Mouse (Mus musculus) forebrain, embryonic 15.5 days (tissue): ENCODE measurements around the gene Zfhx3. TPM values are rescaled to one million over a fixed set of nuclear protein-coding genes. Genes with fewer than 3 reads are reported as not detected.

Experiments used
- ATAC-seq: fragments of 200-750 bp; cut with Nextera tagmentation; replicated peaks from 2 replicates; pipeline ENCODE4 v1.8.0; 2017; ENCODE audit warnings: mild to moderate bottlenecking, moderate TSS enrichment, moderate library complexity
- H3K27ac ChIP-seq: fragments of 300-500 bp; sonication (generic); replicated peaks from 2 replicates; pipeline ENCODE4 v1.5.1; 2015; ENCODE audit warnings: mild to moderate bottlenecking, inconsistent platforms
- H3K27me3 ChIP-seq: fragments of 300-500 bp; sonication (generic); 2 replicates; pipeline ENCODE4 v1.6.1; 2015; ENCODE audit warnings: inconsistent platforms
- H3K36me3 ChIP-seq: fragments of 300-500 bp; sonication (generic); 2 replicates; pipeline ENCODE4 v1.6.1; 2015; ENCODE audit warnings: mild to moderate bottlenecking, inconsistent platforms
- H3K4me1 ChIP-seq: fragments of 300-500 bp; sonication (generic); 2 replicates; pipeline ENCODE4 v1.6.1; 2015; ENCODE audit warnings: inconsistent platforms
- H3K4me2 ChIP-seq: fragments of 300-500 bp; sonication (generic); replicated peaks from 2 replicates; pipeline ENCODE4 v1.6.1; 2015; ENCODE audit warnings: mild to moderate bottlenecking, inconsistent platforms
- H3K4me3 ChIP-seq: fragments of 300-500 bp; sonication (generic); 2 replicates; pipeline ENCODE4 v1.5.1; 2015; ENCODE audit warnings: mild to moderate bottlenecking, inconsistent platforms
- H3K9ac ChIP-seq: fragments of 300-500 bp; sonication (generic); replicated peaks from 2 replicates; pipeline ENCODE4 v1.6.1; 2015; ENCODE audit warnings: mild to moderate bottlenecking, inconsistent platforms
- H3K9me3 ChIP-seq: fragments of 300-500 bp; sonication (generic); 2 replicates; pipeline ENCODE4 v1.6.1; 2016; ENCODE audit warnings: inconsistent platforms
- WGBS: fragments of 180-500 bp; shearing (Covaris S2); methylation state at CpG from one replicate; pipeline ENCODE4 v1.1.7; 2015; ENCODE audit warnings: mixed read lengths; 5-methylcytosine and 5-hydroxymethylcytosine counted together
- polyA plus RNA-seq: library from polyadenylated mRNA; unstranded; fragments of >200 nt; fragmentation: Nextera tagmentation; extraction: Ambion mirVana; gene quantifications from 2 replicates; pipeline ENCODE4 v1.2.1, GENCODE M21; 2015

The Zfhx3 gene
- polyA plus RNA-seq, 1 experiment from 2014 or later = 14.9 TPM

DNA sequence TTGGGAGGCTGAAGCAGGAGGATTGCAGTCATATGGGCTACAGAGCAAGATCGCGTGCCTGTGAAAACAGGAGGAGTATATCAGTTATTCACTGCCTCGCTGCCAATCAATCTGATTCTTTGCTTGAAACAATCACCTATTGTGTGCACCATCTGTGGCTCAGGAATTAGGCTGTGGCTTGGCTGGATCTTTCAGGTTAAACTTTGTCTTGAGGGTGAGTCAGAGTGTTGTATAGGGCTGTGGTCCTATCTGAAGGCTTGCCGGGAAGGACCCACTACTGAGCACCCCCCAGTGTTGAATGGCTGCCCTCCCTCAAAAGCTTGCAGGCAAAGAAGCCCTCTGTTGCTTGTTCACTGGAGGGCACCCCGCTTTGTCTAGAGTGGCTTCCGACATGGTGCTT is 812.1 kb downstream of the Zfhx3 start:
- Histone ChIP-seq H3K36me3 (no peaks in the 10 kb centered on the region), H3K4me2 (no peak overlapping the region), H3K27me3 (no peaks in the 10 kb centered on the region), H3K4me1 (peaks cover 25% of the 10 kb centered on the region), H3K9me3 (no peaks in the 10 kb centered on the region), H3K4me3 (no peak overlapping the region), H3K9ac (no peak overlapping the region), H3K27ac (no peak overlapping the region)
- 64% methylated on average over 6 of the region's 6 CpGs for WGBS
- no peak for ATAC-seq

DNA sequence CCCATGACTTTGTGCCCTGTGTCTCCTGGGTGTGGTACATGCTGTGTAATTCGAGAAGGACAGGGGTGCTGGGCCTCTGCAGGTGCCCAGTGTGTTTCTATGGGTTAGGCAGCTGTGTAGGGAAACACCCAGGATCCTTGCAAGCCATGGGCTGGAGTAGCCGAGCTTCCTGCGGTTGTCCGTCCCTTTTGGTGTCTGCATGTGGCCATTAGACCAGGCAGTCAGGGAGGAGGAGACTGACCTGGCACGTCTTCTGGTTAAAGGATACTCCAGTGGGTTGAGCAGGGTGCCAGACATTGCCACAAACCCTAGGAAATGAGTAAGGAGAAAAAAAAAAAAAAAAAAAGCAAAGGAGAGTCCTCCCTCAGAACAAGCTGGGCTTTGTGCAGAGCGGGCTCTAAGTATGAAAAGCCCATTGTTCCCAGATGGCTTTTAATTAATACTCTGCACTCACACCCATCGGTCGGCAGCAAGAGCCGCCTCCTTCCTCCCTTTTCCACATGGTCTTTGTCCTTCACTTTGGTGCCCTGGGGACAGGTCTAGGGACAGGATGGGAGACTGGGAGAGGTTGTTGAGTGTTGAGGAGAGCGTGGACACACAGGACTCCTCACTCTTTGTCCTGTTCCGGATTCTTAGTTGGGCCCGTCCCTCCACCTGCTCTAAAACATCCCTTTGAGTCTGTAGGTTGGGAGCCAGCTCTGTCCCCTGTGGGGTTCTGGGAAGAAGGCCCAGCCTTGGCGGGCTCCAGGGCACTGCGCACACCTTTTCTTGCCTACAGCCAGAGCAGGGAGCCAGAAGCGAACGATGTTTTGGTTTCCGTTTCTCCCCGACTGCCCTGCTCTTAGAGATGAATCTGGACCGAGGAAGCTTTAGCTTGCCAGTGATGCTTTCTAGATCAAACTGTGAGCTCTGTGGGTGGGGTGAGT is 813.2 kb downstream of the Zfhx3 start:
- Histone ChIP-seq H3K4me1 (peaks cover 31% of the 10 kb centered on the region), H3K36me3 (no peaks in the 10 kb centered on the region), H3K27ac (0 out of 2 replicates have a peak overlapping the region, but pooled peaks have one; percentile 15), H3K4me2 (peak overlapping the region; percentile 18), H3K27me3 (no peaks in the 10 kb centered on the region), H3K9me3 (no peaks in the 10 kb centered on the region), H3K4me3 (no peak overlapping the region), H3K9ac (peak overlapping the region; percentile 8; the same call in 1 of the 2 replicates)
- 24% methylated on average over 19 of the region's 19 CpGs for WGBS
- ATAC-seq = no peak

GRCm38 (mm10) chr8:108759511-108760330 is 817.3 kb downstream of the Zfhx3 start:
- 37% methylated on average over 15 of the region's 15 CpGs for WGBS
- H3K4me2 ChIP-seq = peak overlapping the region; percentile 16; the same call in 1 of the 2 replicates
- H3K4me1 ChIP-seq = peaks cover 30% of the 10 kb centered on the region
- H3K9me3 ChIP-seq = no peaks in the 10 kb centered on the region
- peak overlapping the region; percentile 63; the same call in 1 of the 2 replicates for H3K27ac ChIP-seq
- H3K27me3 ChIP-seq = no peaks in the 10 kb centered on the region
- H3K4me3 ChIP-seq = no peak overlapping the region
- H3K9ac ChIP-seq = 0 out of 2 replicates have a peak overlapping the region, but pooled peaks have one; percentile 17
- ATAC-seq = peak; percentile 67
- H3K36me3 ChIP-seq = no peaks in the 10 kb centered on the region

- no peak overlapping the region for H3K27ac ChIP-seq
- no peaks in the 10 kb centered on the region for H3K9me3 ChIP-seq
- no peak overlapping the region for H3K9ac ChIP-seq
- no peak overlapping the region for H3K4me3 ChIP-seq
- 87% methylated on average over 10 of the region's 10 CpGs for WGBS
- no peak overlapping the region for H3K4me2 ChIP-seq
- H3K27me3 ChIP-seq = no peaks in the 10 kb centered on the region
- H3K36me3 ChIP-seq = no peaks in the 10 kb centered on the region
- H3K4me1 ChIP-seq = peaks cover 22% of the 10 kb centered on the region
- no peak for ATAC-seq
These were observed 818.3 kb downstream of the Zfhx3 start for GRCm38 (mm10) chr8:108760745-108761144.

DNA sequence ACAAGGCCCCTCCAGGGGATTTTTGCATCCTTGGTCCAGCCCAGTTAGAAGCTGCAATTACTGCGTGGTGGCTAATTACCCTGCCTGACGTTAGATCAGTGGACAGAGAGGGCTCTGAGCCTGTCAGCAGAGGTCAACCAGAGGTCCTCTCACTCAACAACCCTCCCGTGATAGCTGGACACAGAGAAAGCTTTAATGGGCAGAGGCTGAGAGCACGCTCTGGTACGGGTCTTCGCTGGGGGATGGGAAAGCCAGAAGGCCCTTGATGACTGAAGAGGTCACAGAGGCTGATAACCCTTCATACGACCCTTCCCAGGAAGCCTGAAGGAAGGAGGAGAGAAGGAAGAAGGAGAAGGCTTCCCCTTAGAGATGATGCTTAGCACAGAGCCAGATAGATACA is 820.1 kb downstream of the Zfhx3 start:
- H3K9me3 ChIP-seq = no peaks in the 10 kb centered on the region
- peaks cover 16% of the 10 kb centered on the region for H3K4me1 ChIP-seq
- 32% methylated on average over 7 of the region's 7 CpGs for WGBS
- no peaks in the 10 kb centered on the region for H3K36me3 ChIP-seq
- H3K4me2 ChIP-seq = no peak overlapping the region
- H3K4me3 ChIP-seq = no peak overlapping the region
- H3K9ac ChIP-seq = no peak overlapping the region
- ATAC-seq = no peak
- no peaks in the 10 kb centered on the region for H3K27me3 ChIP-seq
- H3K27ac ChIP-seq = no peak overlapping the region

DNA sequence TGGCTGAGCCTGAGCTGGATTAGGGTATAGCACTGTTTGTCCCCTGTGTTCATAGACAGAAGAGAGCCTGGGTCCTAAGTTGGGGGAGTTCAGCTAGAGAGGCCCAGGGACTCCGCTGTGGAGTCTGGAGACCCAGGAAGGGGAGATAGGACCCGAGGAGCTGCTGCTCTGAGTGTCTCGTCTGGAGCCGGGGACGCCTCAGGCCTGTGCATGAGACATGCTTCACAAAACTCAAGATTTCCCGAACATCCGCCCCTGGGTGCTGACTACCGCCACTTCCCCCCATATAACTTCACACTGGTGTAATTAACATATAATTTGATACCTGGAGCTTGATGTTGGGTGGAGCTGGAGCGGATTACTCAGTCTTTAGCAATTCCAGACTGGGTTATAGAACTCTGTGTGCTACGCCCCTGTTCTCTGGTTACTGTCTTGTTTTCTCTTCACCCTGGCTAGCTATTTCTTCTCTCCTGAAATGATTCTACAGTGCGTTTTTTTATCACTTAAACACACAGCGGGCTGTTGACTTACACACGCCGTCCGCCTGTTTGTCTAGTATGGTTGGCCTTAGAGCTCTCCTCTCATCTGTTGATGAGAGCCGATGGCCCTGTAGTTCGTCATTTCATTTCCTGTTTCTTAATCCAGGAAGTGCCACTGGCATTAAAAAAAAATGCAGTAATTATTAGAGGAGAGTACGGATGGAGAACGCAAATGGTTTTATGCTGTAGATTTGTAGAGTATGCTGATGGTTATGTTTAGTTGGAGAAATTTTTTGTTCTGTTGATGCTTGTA is 822.2 kb downstream of the Zfhx3 start:
- 82% methylated on average over 19 of the region's 19 CpGs for WGBS
- peaks cover 6% of the 10 kb centered on the region for H3K4me1 ChIP-seq
- no peak overlapping the region for H3K9ac ChIP-seq
- no peaks in the 10 kb centered on the region for H3K27me3 ChIP-seq
- H3K4me3 ChIP-seq = no peak overlapping the region
- H3K9me3 ChIP-seq = no peaks in the 10 kb centered on the region
- no peak overlapping the region for H3K4me2 ChIP-seq
- no peaks in the 10 kb centered on the region for H3K36me3 ChIP-seq
- no peak for ATAC-seq
- no peak overlapping the region for H3K27ac ChIP-seq

GRCm38 (mm10) chr8:108766102-108766501 is 823.7 kb downstream of the Zfhx3 start:
- H3K9me3 ChIP-seq = no peaks in the 10 kb centered on the region
- no peaks in the 10 kb centered on the region for H3K4me1 ChIP-seq
- H3K4me3 ChIP-seq = no peak overlapping the region
- no peaks in the 10 kb centered on the region for H3K36me3 ChIP-seq
- no peaks in the 10 kb centered on the region for H3K27me3 ChIP-seq
- no peak overlapping the region for H3K9ac ChIP-seq
- no peak overlapping the region for H3K4me2 ChIP-seq
- 89% methylated on average over 6 of the region's 6 CpGs for WGBS
- no peak overlapping the region for H3K27ac ChIP-seq
- ATAC-seq = no peak

- Histone ChIP-seq H3K9me3 (no peaks in the 10 kb centered on the region), H3K27ac (no peak overlapping the region), H3K4me2 (no peak overlapping the region), H3K4me3 (no peak overlapping the region), H3K4me1 (no peaks in the 10 kb centered on the region), H3K9ac (no peak overlapping the region), H3K36me3 (no peaks in the 10 kb centered on the region), H3K27me3 (no peaks in the 10 kb centered on the region)
- 92% methylated on average over 7 of the region's 7 CpGs for WGBS
- no peak for ATAC-seq
These were observed 825.6 kb downstream of the Zfhx3 start for GRCm38 (mm10) chr8:108768051-108768450.

DNA sequence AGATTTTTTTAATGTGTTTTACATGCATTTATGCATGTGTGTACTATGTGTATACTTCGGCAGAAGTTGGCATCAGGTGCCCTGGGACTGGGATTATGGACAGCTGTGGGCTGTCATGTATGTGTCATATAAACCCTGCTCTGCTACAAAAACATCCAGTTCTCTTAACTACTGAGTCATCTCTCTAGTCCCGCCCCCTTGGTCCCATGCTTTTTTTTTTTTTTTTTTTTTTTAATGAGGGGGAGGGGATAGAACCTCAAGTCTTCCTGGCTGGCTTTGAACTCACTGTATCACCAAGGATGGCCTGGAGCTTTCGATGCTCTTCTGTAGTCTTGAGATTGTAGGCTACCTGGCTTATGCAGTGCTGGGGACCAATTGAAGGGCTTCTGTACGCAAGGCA is 827.9 kb downstream of the Zfhx3 start:
- no peak overlapping the region for H3K27ac ChIP-seq
- no peak overlapping the region for H3K4me2 ChIP-seq
- no peaks in the 10 kb centered on the region for H3K36me3 ChIP-seq
- H3K27me3 ChIP-seq = no peaks in the 10 kb centered on the region
- 92% methylated on average over 4 of the region's 4 CpGs for WGBS
- H3K9ac ChIP-seq = no peak overlapping the region
- H3K9me3 ChIP-seq = no peaks in the 10 kb centered on the region
- no peaks in the 10 kb centered on the region for H3K4me1 ChIP-seq
- H3K4me3 ChIP-seq = no peak overlapping the region
- no peak for ATAC-seq

DNA sequence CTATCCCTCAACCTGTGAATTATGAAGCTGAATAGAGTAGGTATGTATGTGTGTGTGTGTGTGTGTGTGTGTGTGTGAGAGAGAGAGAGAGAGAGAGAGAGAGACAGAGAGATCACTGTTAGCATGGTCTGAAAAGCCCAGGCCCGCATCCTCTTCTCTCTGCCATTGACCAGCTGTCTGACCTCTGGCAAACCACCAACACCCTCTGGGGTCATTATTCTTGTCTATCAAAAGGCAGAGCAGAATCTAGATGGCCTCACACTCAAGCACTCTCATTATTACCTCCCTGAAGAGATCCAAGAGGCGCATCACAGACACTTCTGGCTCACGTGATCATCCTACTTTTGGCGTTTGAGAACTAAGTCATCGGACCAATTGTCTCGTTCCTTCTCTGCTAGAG is 831.0 kb downstream of the Zfhx3 start:
- Histone ChIP-seq H3K4me3 (no peak overlapping the region), H3K27me3 (no peaks in the 10 kb centered on the region), H3K4me1 (no peaks in the 10 kb centered on the region), H3K9ac (no peak overlapping the region), H3K9me3 (no peaks in the 10 kb centered on the region), H3K4me2 (no peak overlapping the region), H3K27ac (no peak overlapping the region), H3K36me3 (no peaks in the 10 kb centered on the region)
- no peak for ATAC-seq
- WGBS = 80% methylated on average over 6 of the region's 6 CpGs

GRCm38 (mm10) chr8:108778063-108778462 is 835.6 kb downstream of the Zfhx3 start:
- Histone ChIP-seq H3K9me3 (no peaks in the 10 kb centered on the region), H3K4me3 (no peak overlapping the region), H3K36me3 (no peaks in the 10 kb centered on the region), H3K9ac (no peak overlapping the region), H3K4me2 (no peak overlapping the region), H3K27me3 (peaks cover 4% of the 10 kb centered on the region), H3K4me1 (no peaks in the 10 kb centered on the region), H3K27ac (no peak overlapping the region)
- WGBS = 89% methylated on average over 12 of the region's 12 CpGs
- ATAC-seq = no peak
